Mouse (Mus musculus) Muller cell, postnatal 12 days (primary cell): Measurements from ENCODE around the gene Prrxl1.
A peak's percentile ranks its signal among the peaks of the same experiment; 100 is the strongest.

Experiments
- DNase-seq: peaks from one replicate; pipeline ENCODE4 v3.0.0-alpha.2; 2015; ENCODE audit errors: inconsistent ontology term

Gene Prrxl1

DNA sequence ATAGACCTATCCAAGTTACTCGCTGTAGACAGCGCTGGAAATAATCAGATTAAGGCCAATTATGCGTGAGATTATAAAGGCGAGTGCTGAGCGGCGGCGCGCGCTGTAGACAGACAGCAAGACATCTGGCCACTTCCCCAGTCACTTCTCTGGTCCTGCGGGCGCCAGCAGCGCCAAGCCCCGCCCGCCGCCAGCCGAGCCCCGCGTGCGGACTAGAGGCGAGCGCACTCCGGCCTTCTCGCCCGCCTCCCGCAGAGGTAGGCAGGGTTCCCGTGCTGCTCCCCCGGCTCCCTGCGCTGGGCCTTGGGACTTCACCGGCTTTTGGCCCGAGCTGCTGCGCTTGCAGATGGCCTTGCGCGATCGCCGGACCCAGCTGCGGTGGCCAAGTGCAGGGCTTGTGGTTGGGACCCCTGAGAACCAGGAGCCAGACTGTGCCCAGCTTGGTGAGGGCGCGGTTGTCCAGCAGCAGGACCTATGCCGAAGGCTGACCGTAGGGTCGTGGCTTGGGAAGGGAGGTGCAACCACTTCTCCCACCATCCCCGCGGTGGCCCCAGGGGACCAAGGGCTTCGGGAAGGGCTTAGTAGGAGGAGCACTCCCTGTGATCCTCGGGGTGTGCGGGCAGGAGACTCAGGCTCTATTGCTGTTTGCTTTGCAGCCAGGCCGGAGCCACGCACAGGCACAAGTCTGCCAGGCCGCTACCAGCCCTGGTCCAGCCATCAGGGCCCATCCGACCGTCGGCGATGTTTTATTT lies at the start of gene Prrxl1:
Prrxl1 (plus strand) TSS at position 118 of the 752 bp plus-strand sequence.
- peak; percentile 53 for DNase-seq

DNA sequence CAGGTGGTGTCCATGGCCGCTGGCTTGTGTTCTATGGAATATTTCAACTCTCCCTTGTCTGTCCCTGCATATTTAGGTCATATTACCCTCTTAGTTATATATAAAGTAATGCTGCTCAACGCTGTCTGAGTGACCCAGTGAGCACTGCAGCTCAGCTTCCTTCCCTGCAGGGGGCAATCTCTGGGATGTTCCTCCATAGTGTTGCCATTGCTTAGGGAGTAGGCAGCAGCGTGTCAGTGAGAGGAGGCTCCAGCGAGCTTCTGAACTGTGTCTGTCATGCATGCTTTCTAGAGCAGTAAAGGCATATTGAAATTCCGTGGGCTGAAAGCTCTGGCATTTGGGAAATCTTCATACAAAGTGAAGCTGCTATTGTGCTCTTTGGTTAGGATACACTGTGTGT lies 47.4 kb upstream of the Prrxl1 start:
- DNase-seq, result no peak

DNA sequence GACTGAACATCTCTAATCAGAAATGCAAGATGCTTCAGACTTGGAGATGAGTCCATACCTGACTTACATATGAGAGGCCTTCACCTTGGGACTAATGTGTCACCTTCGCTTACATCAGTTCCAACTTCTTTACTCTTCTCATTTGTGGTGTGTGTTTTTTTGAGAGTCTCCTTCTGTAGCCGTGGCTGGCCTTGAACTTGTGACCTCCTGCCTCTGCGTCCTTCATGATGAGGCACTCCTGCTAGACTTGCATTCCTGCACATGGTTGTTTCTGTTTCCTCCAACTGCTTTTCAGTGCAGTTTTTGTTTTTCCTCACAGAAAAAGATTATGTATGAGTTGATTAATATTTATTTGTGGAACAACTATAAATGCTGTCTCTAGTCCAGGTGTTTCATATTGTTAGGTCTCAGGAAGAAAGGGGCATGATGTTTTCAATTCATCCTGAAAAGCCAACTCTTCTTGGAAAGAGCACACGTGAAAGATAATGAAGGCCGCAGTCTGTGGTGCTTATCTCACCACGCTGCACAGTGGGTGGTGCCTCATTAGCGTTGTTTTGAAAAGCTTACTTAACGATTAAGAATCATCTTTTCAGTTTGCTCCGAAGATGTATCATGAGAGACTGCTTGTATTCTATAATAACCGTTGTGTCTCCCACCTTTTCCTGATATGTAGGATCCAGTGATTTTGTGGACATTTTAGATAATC lies 45.9 kb upstream of the Prrxl1 start:
- peak; percentile 26 for DNase-seq

DNA sequence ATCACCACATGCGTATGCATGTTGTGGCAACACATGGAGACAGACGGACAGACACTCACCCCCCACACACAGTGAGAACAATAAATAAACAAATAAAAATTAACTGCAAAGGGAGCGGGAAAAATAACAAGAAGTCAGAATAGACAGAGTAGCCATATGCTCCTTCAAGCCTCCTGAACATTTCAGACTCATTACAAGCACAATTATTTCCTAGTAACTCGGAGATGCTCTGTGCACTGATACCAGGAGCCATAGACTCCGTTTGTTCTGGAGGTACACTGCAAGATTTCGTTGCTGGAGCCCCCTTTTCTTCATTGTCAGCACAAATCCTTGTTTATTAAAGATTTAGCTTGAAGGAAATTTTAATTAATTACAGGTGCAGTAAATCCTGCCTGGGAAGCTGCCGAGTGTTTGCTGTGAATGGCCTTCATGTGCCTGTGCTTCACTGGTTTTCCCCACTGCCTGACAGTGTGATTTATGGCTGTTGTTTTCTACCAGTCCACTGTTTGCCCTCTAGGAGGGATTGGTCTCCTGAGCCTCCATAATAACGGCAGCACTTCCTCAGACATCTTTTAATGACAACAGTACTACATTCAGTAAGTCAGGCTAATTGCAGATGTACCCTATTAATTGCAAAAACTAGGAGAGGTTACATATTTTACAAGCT lies 44.2 kb upstream of the Prrxl1 start:
- DNase-seq, result no peak

DNA sequence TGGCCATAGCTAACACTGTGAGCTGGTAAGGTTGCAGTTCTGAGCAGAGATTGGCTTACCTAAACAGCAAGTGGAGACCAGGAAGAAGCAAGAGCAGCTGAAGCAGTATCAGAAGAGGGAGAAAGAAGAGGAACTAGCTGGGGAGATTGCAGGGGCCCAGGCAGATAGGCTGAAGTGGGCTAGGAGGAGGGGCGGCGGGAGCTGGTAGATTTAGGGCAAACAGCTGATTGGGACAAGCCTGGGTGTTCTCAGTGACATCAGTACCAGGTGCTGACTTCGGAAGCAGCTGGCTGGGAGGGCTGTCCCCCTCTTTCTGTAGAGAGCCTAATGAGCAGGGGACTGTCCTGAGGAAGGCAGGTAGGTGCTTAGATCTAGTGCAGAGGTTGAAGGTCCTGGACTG lies 37.8 kb upstream of the Prrxl1 start:
- DNase-seq, result no peak

DNA sequence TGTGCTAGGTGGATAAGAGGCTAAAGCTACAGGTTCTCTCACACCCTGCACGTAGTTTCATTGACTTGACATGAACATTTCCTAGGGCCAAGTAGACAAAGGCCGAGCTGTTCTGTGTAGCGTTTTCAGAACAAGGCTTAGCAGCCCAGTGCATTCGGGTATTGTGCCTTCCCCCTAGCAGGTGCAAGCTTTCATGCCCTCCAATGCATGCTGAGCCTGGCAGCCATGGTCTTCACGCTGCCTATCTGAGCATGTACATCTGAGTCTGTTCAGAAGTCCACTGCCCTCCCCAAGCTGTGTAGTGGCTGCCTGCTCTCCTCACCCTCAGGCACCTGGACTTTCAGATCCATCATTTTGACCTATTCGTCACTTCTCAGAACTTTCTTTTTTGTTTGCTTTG lies 35.5 kb upstream of the Prrxl1 start:
- DNase-seq, result no peak

DNA sequence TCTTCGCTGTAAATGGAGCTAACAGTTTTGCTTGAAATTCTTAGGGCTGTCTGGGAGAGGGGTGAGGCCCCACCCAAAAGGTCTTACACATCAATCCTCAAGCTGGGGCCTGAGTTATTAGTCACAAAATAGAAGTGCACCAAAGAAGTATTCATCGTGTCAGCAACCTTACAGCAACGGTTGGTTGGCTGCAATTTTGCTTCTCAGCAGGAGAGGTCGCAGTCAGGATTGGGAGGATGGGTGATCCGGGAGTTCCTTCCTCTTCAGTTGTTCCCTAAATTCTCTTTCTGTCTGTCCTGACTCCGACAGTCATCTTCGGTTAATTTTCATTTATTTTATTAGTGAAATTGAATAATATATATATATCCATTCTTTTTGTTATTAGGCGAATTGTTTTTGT lies 26.7 kb upstream of the Prrxl1 start:
- DNase-seq, result no peak

DNA sequence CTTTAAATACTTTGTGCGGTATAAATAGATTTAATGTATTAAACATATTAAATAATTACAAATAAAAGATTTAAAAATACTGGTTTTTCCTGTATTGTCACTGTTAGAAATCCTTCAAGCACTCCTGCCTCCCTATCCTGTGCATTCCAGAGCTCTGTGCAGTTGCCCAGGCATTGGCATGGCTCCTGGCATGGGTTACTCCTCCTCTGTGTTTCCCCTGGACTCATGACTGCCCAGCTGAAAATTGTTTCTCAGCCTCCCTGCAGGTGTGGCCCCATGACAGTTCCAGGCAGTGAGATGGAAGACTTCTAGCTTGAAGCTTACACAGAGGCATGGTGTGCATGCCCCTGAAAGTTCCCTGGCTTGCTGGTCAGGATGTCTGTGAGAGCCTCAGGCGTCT lies 20.8 kb upstream of the Prrxl1 start:
- DNase-seq, result no peak

DNA sequence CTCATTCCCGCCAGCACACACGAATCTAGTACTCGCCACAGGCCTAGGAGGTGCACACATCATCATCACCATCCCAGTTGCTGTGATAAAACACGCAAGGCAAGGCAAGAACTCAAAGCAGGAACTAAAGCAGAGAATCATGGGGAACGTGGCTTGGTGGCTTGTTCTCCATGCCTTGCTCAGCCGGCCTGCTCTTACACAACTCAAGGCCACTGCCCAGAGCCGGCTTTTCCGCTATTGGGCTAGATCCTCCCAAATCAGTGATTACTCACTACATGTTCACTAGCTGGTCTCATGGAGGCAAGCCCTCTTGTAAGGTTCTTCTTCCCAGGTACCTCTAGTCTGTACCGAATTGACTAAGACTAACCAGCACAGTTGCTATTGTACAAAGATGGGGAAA lies 15.5 kb upstream of the Prrxl1 start:
- no peak for DNase-seq

DNA sequence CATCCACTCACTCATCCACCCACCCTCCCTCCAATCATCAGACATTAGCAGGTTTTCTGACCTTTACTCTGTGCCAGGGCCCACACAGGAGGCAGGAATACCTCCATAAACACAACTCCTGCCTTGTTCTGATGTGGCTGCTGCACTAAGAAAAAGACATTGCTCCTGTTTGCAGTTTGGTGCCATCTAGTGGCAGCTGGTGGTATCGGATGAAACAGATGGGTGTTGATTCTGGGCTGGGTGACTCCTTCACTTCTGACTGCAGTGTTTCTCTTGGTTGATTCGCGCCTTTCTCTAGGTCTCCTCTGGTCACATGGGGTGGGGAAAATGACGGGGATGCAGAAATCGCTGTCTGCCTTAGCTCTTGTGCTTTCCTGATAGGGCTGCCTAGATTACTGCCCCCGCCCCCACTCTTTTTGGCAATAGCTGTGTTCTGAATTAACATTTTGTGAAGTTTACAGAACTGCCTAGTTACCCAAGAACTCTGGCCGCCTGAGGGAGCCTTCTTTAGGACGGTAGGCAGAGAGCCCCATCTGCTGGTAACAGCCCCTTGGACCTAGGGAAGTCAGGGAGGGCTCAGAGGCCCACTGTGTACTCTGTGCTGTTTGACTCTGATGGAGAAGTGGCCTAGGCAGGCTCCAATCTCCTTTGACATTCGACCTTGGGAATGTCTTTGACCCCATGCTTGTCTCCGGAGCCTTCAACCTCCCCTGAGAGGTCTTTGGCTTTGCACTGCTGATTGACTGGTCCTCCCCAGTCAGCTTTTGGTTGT lies 12.0 kb upstream of the Prrxl1 start:
- peak; percentile 54 for DNase-seq

DNA sequence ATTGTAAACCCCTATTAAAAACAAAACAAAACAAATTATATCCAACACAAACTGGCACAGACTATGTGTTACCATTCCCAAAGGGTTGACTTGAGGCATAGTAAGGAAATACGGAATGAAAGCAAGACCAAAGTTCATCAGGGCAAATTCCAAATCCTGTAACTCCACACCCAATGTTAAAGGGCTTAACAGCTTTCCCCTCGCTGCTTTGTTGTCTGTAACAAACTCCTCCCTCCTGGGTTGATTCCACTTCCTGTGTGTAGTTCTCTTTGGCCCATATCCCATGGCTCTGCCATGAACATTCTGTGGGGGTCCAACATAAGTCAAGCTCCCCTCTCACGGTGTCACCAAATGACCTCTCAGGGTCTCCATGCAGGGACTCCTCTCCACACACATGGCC lies 8.8 kb upstream of the Prrxl1 start:
- no peak for DNase-seq

DNA sequence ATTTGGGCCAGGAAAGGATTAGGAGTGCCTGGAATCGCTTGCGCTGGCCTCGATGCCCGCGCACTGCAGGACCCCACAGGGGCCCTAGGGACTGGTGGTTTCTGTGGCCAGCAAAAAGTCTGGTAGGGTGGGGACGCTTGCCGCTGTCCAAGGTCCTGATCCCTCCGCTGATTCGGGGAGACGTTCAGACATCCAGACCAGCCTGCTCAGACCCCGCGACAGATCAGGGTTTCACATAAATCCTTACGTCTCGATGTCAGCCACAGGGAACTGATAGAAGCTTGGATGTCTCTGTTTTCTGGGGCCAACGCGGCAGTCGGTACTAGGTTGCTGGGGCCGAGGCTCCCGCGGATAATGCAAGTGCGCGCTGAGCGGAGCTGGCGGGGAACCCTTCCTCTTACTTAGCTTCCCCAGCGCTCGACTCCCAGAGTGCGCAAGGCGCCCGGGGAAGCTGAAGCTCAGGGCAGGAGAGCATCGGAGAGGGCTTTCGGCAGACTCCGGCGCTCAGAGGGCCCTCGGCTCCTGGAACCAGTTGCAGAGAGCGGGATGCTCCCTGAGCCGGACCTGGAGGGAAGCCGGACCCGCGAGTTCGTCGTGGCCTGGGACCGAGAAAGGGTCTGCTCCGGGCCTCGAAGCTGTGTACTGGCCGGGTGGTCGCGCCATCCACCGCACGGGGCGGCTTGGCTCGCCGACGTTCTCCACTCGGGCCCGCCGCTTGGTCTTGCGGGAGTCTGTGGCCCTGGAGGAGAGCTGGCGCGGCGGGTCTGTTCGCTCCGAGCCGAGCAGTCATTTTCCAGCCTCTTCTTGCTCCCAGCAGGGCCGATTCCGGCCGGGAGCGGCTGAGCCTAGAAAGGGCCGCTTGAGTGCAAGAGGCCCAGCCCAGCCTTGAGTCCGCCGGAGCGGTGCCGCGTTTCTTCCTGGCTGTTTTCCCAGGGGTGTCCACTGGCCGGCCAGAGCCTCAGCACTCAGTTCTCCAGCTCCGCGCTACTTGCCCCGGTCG lies 1.7 kb upstream of the Prrxl1 start:
- peak; percentile 88 for DNase-seq

DNA sequence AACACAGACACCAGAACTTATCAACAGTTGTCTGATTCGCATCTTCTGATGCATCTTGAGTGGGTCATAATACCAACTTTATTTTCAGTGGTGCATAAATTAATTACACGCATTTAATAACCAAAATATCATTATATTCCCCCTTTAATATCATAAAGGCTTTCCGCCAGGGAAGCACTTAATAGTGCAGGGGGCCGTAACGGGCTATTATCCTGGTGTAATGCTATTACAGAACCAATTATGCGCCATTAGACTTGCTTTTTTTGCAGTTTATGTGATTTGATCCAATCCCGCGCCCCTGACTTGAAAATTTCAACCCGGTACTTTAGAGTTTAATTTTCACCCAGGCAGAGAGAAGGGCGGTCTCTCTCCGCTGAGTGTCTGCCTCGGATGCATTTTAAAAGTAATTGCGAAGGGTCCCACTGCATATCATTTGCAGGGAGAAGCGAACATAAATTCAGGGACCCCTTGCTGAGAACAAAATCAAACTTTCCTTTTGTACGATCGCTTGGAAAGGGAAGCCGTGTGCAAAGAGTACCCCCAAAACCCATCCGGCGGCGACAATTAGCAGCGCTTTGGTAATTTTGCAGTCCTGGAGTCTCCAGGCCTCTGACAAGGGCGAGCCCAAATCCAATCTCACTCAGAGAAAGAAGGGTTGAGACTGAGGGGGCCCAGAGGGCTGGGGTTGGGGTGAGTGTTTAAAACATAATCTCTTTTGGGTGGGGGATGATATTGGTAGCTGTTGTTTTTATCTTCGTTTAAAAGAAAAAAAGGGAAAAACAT lies 579 bp upstream of the Prrxl1 start:
- no peak for DNase-seq

DNA sequence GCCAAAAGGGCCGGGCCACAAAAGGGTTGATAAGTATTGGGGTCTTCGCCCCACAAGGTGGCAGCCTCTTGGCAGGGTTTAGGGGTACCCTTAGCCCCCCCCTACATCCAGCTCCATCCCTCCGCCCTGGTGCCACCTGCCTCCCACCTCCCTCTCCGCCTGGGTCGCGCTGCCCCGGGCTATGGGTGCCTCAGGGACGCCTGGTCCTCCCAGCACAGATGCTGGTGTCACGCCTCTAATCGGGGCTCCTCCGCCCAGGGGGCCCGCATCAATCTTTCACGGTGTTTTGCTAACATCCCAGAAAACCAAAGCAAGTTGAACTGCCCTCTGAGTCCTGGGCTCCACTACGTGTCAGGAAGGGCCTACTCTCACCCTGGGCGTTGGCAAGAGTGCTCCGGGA lies 903 bp downstream of the Prrxl1 start:
- DNase-seq, result no peak

DNA sequence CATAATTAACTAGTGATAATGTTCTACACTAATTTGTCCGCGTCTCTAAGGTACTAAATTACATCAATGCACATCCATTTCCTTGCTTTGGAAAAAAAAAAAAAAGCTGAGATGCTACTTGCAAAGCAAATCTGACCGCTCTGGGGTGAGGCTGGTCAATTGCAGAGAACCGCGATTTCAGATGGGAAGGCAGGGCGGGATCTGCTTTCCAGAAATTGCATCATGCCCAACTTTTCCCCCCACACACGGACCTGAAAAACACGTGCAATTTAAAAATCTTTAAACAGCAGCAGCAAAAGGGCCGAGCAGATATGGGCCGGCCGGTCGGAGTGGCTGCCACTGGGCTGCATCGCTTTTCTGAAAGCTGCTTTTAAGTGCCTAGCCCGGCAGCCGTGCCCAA lies 6.3 kb downstream of the Prrxl1 start:
- no peak for DNase-seq

DNA sequence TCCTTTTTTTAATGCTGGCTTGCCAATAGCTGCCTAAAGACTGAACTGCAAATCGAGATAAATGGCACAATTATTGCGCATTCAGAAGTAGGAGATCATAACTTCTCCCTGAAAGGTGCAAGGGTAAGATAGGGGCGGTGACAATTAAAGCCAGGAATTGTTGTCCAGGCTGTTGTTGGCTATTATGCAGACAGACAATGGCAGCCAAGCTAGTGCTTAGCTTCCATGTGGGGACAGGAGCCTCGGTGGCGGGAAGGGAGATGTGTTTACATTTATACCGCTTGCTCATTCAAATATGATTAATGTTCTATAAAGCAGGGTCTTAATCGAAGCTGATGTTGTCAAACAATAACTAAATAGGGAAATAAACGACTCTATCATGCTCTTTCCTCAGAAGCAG lies 7.1 kb downstream of the Prrxl1 start:
- DNase-seq, result no peak

DNA sequence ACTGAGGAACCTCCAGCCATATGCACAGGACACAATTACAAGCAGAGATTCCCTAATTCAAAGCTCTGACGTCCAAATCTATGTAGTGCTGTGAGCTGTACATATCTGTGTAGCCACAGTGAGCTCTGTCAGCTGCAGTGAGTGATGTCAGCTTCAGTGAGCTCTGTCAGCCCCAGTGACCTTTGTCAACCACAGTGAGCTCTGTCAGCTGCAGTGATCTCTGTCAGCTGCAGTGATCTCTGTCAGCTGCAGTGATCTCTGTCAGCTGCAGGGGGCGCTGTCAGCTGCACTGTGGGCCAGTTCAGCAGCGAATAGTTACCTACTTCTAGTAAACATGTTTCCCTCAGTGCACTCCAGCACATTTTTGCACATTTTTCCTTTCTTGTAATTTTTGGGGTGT lies 10.2 kb downstream of the Prrxl1 start:
- DNase-seq, result no peak

DNA sequence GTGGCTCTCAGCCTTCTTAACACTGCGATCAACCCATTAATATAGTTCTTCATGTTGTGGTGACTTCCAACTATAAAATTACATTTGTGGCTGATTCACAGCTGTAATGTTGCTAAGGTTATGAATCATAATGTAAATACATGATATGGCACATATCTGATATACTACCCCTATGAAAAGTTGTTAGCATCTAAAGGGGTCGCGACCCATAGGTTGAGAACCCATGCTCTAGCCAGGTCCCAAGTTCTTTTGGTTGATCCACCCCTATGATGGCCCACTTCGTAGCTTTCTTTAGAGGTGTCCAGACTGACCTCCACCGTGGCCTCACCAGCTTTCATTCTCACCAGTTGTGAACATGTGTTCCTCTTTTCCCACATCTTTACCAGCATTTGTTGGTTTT lies 18.0 kb downstream of the Prrxl1 start:
- DNase-seq, result no peak

DNA sequence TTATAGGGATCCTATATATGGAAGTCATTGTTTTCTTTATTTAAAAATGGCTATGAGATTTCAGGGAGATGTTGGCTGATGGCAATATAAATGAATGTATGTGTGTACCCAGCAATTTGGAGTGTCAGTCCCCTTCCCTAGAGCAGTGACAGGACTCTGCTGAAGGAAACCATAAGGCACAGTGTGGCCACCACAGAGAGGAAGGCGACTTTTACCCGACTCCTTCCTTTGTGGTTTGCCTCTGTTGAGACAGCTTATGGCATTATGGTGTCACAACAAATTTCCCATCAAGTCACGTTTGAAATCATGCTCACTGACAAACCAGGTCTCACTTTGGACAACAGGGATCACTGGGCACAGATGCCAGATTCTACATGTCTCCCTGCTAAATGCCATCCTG lies 25.0 kb downstream of the Prrxl1 start:
- no peak for DNase-seq

DNA sequence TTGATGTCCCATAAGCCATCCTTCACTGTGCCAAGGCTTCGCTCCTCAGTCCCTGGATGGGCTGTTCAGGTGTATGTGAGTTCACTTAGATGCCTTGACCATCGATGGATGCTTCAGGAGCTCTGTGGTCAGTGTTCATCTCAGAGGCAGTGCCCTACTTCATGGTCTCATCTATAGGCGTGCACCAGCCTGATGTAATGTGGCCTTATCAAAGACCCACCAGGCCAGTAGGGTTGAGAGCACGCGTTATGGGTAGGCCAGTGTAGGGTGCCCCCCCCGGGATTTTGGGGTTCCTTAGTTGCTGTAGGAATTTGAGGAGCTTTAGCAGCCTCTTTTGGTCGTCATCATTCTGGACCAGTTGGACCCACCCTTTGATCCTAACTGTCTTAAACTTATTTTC lies 25.6 kb downstream of the Prrxl1 start:
- DNase-seq, result no peak
